Mouse (Mus musculus) thymus, postnatal 25 days (tissue): ENCODE measurements around the gene Zxdc.
A peak's percentile ranks its signal among the peaks of the same experiment; 100 is the strongest.

Source experiments
- DNase-seq: peaks from one replicate; pipeline ENCODE4 v3.0.0; 2022

Zxdc gene

GRCm38 (mm10) chr6:90381465-90381864 is 12.2 kb downstream of the Zxdc start:
- no peak for DNase-seq

- no peak for DNase-seq
These were observed 21.3 kb downstream of the Zxdc start for GRCm38 (mm10) chr6:90390629-90391028.

GRCm38 (mm10) chr6:90393948-90394347 is 24.7 kb downstream of the Zxdc start:
- DNase-seq: no peak

GRCm38 (mm10) chr6:90395751-90396150 is 26.5 kb downstream of the Zxdc start:
- DNase-seq: no peak

- DNase-seq: no peak
These were observed 28.0 kb downstream of the Zxdc start for GRCm38 (mm10) chr6:90397291-90397690.

- no peak for DNase-seq
These were observed 39.3 kb downstream of the Zxdc start for GRCm38 (mm10) chr6:90408632-90409031.

- DNase-seq: no peak
These were observed 41.7 kb downstream of the Zxdc start for GRCm38 (mm10) chr6:90410972-90411371.

- no peak for DNase-seq
These were observed 42.6 kb downstream of the Zxdc start for GRCm38 (mm10) chr6:90411926-90412325.

- DNase-seq: peak; percentile 83
These were observed 53.3 kb downstream of the Zxdc start for GRCm38 (mm10) chr6:90422565-90422964.

- no peak for DNase-seq
These were observed 56.1 kb downstream of the Zxdc start for GRCm38 (mm10) chr6:90425361-90425760.

GRCm38 (mm10) chr6:90426003-90426402 is 56.7 kb downstream of the Zxdc start:
- no peak for DNase-seq

GRCm38 (mm10) chr6:90428380-90428974 is 59.2 kb downstream of the Zxdc start, which contains the start of gene Cfap100:
Gene Cfap100, minus strand, starts transcription at chr6:90428797.
- peak; percentile 39 for DNase-seq

- DNase-seq: no peak
These were observed 60.6 kb downstream of the Zxdc start for GRCm38 (mm10) chr6:90429911-90430310.

- no peak for DNase-seq
These were observed 62.2 kb downstream of the Zxdc start for GRCm38 (mm10) chr6:90431487-90431886.

- DNase-seq: no peak
These were observed 65.4 kb downstream of the Zxdc start for GRCm38 (mm10) chr6:90434687-90435086.

- peak; percentile 65 for DNase-seq
These were observed 65.9 kb downstream of the Zxdc start for GRCm38 (mm10) chr6:90435195-90435618.

GRCm38 (mm10) chr6:90436192-90436907 is 67.1 kb downstream of the Zxdc start:
- DNase-seq: no peak

- DNase-seq: no peak
These were observed 67.7 kb downstream of the Zxdc start for GRCm38 (mm10) chr6:90437041-90437440.

GRCm38 (mm10) chr6:90446883-90447282 is 77.6 kb downstream of the Zxdc start:
- DNase-seq: no peak

GRCm38 (mm10) chr6:90450179-90450578 is 80.9 kb downstream of the Zxdc start:
- peak; percentile 26 for DNase-seq

GRCm38 (mm10) chr6:90450697-90451096 is 81.4 kb downstream of the Zxdc start:
- DNase-seq: no peak

- DNase-seq: no peak
These were observed 82.2 kb downstream of the Zxdc start for GRCm38 (mm10) chr6:90451512-90451911.

- no peak for DNase-seq
These were observed 83.3 kb downstream of the Zxdc start for GRCm38 (mm10) chr6:90452603-90453002.
